Mouse (Mus musculus) megakaryocyte, adult 5-6 weeks (primary cell): ENCODE measurements around the gene Cic. TPM values are rescaled to one million over a fixed set of nuclear protein-coding genes. Genes with fewer than 3 reads are reported as not detected.
A peak's percentile ranks its signal among the peaks of the same experiment; 100 is the strongest.

Source experiments
- ATAC-seq: 2 replicates; pipeline ENCODE4 v1.8.0; 2016; ENCODE audit warnings: mild to moderate bottlenecking, inconsistent platforms; ENCODE audit not compliant: poor library complexity, severe bottlenecking
- total RNA-seq, 2 experiments: library from RNA; stranded (forward) in 1 of 2; stranded (reverse) in 1 of 2; fragments of 153-499, 151-499 nt in 1 of 2; fragments of 221-1000, 200-1000 nt in 1 of 2; gene quantifications; 2 replicates each; pipeline versions ENCODE4 v1.2.3 to v1.2.4; 2015 to 2017

The Cic gene
- total RNA-seq (2015) (166 and 174 TPM in 2 replicates), total RNA-seq (2017) (55.5 and 84.2 TPM in 2 replicates)

DNA sequence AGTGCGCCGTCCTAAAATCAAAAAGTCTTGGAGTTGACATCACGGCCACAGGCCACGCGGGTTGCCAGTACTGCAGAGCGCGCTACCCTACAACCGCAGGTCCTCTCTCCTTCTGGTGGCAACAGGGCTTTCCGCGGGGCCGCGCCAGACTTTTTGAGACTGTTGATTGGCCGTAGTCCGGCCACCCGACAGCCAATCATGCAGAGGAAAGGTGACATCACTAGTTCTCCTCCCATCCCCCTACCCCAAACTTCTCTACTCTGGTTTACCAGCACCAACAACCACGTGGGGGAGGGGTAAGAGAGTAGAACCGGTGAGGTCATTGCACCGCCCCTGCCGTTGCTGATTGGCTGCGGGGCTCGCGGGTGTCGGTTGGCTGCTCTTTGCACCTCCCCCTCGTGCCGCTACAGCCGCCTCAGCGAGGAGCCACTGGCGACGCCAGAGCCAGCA, at the start of gene Cic:
Gene Cic (plus strand): TSS at position 404 of the 450 bp plus-strand sequence.
- ATAC-seq, result peak; percentile 72

DNA sequence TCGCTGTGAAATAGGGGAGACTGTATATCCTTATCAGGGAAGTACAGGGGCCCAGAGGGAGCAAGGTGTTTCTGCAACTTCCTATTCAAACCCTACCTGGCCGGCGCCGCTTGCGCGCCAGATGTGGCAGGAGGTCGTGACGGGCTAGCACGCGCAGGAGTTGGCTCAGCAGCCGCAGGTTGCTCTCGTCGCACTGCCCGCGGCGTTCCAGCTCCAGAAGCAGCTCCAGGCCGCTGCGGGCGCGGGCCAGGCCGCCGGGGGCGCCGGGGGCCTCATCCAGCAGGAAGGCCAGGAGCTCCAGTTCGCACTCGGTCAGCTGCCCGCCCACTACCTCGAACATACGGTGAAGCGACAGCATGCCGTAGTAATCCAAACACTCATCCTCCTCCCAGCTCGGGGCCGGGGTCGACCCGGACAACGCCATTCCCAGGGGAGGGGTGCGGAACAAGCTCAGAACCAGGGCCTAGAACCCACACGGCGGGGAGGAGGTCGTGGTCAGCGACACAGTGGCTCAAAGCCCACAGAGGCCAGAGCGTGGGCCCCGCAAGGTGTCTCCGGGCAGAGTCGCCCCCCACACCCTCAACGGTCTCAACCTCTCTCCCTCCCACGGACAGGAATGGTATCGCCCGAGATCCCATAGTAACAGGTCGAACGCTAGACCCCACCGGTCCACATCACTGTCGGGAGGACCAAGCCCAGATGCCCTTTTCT, 48.6 kb upstream of the Cic start:
- ATAC-seq, result peak; percentile 4; the same call in 1 of the 2 replicates

- no peak for ATAC-seq
These were observed 48.1 kb upstream of the Cic start for GRCm38 (mm10) chr7:25219416-25219750.

GRCm38 (mm10) chr7:25219756-25220456, 47.6 kb upstream of the Cic start:
- peak; percentile 70 for ATAC-seq

DNA sequence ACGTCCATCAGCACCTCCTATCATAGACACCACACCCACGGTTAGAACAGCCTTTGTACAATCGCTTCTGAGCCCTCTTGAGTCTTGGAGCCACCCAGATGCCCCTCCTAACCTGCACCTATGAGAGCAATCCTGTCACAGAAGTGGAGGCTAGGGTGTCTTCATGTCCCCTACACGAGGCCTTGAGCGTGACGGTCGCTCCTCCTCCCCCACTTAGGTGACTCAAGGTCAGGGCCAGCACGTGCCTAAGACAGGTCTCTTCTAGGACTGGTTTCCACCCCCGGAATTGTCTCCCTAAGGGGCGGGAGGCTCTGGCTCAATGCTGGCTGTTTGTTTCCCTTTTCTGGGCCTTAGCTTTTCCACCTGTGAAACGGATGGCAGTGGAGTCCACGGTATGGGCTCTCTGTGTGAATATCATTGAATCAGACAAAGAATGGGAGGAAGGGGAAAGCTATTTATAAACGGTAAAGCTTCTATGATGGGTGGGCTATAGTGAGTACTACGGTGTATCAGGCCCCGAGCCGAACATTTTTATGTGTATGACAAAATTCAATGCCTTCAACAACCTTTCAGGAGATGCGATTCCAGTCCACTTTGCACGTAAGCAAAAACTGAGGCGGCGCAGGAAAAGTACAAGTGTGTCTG, 46.9 kb upstream of the Cic start, which contains the start of gene Dedd2:
Gene Dedd2 (minus strand): TSS at position 159 of the 645 bp plus-strand sequence.
- ATAC-seq, result 0 out of 2 replicates have a peak, but pooled peaks have one; percentile 5

- peak; percentile 72 for ATAC-seq
These were observed 46.2 kb upstream of the Cic start, which contains the start of gene Zfp526 for GRCm38 (mm10) chr7:25221102-25221883. Zfp526 (plus strand) TSS chr7:25221425.

DNA sequence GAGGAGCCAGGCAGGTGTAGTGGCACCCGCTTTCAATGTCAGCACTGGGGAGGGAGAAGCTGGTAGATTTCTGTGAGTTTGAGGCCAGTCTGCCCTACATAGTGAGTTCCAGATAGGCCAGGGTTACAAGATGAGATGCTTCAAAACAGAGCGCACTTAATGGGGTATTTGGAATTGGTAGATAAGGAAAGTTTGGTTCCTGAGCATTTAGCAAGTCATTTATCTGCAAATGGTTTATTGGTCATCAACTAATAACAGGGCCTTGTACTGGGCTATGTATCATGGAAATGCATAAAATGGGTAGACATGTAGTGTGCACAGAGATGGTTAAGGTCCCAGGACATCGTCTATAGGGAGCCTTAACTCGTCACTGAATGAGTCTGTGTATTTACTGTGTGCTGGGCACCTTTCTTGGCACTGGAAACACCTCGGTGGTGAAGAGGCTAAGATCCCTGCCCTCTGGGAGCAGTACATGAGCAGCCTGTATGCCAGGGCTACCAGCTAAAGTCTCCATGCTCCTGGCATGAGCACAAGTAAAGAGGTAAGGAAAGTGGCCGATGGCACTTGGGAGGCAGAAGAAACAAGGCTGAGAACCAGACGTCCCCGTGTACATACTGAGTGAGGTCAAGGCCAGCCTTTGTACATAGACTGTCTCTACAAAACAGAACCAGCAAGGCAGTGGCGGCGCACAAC, 45.1 kb upstream of the Cic start:
- no peak for ATAC-seq

DNA sequence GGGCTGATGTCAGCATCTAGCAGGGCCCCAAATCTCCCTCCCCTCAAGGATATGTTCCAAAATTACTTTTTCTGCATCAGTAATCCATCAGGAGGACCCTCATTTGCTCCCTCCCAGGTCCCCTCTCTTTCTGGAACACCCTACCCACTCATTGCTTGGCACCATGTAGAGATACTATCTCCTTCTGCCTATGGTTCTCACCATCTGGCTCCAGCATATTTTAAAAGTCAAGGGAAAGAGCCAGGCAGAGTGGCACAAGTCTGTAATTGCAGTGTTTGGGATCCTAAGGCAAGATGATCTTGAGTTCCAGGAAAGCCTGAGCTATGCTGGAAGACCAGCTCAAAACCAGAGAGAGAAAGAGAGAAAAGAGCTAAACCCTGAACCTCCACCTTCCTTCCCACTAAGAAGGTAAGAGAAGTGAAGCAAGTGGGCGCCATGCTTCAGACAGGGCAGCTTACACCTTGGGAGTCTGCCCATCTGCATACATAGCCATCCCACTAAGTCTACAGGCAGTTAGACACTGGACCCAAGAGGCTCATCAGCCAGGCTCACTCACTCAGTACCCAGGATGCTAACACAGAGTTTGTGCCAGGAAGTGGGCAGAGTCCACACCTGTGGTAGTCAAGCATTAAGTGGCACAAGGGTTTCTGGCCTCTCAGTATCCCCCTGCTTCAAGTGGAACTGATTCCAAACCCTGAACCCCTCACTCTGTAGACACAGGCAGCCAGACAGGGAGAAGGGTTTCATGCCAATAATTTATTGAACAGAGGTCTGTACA, 39.8 kb upstream of the Cic start:
- no peak for ATAC-seq

DNA sequence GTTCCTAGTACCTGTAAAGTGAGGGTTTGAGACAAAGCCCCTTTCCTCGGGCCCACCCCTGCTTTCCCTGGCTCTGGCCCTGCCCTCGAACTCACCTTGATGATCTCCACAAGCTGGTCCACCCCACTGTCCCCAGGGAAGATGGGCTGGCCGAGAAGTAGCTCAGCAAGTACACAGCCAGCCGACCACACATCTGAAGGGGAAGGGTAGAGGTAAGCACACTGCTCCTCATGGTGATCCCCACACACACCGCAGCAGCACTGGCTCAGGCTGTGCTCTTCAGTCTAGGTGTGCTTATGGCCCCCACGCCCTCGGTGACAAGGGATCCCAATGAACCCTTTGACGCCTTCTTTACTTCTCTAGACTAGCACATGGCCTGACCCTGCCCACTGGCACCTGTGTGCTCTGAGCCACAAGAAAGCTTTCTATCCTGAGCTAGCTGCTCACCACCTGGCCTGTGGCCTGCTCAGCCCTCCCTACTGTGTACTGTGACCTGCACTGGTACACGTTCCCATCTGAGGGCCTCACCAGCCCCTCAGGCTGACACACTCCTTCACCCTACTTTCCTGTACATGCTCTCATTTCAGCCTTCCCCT, 36.7 kb upstream of the Cic start:
- ATAC-seq, result no peak

GRCm38 (mm10) chr7:25232101-25232648, 35.3 kb upstream of the Cic start:
- ATAC-seq, result no peak

DNA sequence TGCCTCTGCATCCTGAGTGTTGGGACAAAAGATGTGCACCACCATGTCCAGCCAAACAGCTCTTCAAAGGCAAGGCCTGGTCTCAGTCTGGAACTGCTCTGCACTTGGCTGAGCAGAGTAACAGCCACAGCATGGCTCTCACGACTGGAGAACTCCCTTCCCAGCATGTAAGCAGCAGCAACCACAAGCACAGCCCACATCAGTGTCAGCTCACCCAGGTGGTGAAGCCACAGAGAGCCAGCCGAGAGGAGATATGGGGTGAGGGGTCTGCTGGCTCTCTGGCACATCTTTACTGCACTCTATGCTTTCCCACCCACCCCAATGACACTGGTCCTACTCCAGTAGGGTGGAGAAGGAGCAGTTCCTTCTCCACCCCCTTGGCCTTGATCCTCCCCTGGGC, 34.4 kb upstream of the Cic start:
- no peak for ATAC-seq

- no peak for ATAC-seq
These were observed 32.0 kb upstream of the Cic start for GRCm38 (mm10) chr7:25235526-25235925.

DNA sequence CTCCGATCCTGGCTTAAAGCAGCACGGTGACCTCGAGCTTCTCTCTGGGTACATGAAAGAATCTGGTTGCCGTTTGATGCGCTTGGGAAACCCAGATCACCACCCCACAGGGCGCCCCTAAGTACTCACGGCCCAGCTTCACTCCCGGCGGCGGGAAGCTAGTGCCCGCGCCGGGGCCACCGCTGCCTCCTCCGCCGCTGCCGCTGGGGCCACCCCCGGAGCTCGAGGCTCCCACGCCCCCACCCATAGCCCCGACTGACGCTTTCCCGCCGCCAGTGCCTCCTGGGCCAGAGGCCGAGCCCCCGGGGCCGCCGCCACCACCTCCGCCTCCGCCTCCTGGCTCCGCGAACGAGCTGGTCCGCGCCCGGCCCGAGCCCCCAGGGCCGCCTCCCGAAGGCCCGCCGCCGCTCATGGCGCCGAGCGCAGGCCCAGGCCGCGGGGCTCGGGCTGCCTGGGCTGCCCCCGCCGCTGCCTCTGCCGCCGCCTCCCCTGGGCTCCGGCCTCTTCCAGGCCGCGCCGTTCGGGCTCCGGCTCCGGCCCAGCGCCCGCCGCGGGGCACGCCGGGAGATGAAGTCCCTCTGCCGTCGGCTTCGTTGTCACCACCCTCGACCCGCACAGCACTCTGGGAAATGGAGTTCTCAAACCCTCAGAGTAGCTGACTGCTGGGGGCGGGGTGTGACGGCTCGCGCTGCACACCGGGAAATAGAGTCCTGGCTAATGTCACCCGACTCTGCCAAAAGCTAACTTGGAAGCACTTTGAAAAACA, 30.1 kb upstream of the Cic start, which contains the start of gene Gsk3a:
Gene Gsk3a (minus strand): TSS at position 603 of the 766 bp plus-strand sequence.
- ATAC-seq, result peak; percentile 78

- ATAC-seq, result peak; percentile 82
These were observed 29.3 kb upstream of the Cic start for GRCm38 (mm10) chr7:25238015-25238706.

DNA sequence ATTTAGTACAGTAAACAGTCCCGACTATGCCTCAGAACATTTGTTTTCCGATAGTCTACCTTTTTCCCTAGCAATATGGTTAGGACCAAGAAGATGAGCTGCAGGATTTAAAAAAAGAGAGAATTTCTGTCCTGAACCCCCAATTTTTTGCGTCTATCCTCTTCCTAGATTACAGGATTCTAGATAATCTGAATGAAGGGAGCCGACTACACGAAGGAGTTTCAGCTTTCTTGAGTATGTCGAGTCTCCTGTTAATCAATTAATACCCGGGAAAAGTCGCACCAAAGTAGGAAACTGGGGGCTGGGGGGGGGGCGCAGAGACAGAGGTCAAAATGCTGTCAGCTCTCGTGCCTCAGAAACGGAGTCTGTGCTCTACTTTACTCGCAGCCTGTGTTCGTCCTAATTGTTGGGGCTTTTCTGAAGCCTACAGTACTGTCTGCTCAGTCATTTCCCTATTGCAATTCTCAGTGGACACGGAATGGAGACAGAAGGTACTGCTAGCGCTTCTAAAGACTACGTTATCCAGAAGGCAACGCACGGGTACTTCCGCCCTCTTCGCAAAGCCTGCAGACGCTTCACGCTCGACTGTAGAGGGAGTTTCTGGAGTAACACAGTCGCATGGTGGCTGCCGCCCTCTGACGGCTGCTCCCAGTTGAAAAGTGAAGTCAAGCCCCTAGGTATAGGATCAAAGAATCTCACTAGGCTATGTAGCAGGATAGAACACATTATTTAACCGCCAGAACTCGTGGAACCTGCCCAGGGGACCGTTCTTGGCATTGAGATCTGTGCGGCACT, 28.5 kb upstream of the Cic start:
- peak; percentile 70 for ATAC-seq

DNA sequence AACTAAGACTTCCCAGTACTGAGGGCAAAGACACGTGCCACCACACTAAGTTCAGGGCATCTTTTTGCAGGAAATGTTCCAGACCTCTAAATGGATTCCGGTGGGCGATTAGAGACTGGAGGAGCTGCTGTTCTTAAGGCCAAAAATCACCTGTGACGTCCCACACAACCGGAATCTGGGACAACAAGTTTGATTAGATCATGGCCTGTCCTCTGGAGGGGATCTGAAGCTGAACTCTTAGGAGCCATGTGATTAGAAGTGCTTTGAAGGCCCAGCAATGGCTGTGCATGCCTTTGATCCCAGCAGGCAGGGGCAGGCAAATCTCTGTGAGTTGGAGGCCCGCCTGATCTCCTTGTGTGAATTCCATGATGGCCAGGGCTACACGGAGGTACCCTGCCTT, 26.9 kb upstream of the Cic start:
- ATAC-seq, result no peak
